Mouse (Mus musculus): ENCODE results near the gene Amotl1.

Amotl1 gene

GRCm38 (mm10) chr9:14641310-14642067 is 3.4 kb downstream of the Amotl1 start:
- peak; percentile 83 for DNase-seq (ENCODE audit: low read depth, low spot score)

- DNase-seq (ENCODE audit: low read depth, low spot score), result no peak
These were observed 8.6 kb downstream of the Amotl1 start for GRCm38 (mm10) chr9:14636244-14636643.

DNA sequence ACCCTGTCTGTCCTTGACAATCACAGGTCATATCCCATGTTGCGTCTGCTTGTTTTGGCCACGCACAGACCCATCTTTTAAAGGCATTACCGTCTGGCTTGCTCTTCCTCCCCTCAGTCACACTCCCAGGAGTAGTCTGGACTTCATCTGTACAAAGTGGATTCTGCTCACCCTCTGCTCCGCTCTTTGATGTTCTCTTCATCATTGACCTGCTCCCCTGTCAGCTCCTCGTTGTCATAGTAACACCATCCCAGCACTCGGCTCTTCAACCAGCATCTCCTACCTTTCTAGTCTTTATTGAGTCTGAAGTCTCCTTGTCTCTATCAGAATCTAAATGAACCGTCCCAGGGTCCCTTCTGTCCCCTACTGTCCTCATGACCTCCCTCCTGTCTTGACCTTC is 9.3 kb downstream of the Amotl1 start:
- DNase-seq (ENCODE audit: low read depth, low spot score), result no peak

- peak; percentile 63 for DNase-seq (ENCODE audit: low read depth, low spot score)
These were observed 10.7 kb downstream of the Amotl1 start for GRCm38 (mm10) chr9:14634155-14634554.

DNA sequence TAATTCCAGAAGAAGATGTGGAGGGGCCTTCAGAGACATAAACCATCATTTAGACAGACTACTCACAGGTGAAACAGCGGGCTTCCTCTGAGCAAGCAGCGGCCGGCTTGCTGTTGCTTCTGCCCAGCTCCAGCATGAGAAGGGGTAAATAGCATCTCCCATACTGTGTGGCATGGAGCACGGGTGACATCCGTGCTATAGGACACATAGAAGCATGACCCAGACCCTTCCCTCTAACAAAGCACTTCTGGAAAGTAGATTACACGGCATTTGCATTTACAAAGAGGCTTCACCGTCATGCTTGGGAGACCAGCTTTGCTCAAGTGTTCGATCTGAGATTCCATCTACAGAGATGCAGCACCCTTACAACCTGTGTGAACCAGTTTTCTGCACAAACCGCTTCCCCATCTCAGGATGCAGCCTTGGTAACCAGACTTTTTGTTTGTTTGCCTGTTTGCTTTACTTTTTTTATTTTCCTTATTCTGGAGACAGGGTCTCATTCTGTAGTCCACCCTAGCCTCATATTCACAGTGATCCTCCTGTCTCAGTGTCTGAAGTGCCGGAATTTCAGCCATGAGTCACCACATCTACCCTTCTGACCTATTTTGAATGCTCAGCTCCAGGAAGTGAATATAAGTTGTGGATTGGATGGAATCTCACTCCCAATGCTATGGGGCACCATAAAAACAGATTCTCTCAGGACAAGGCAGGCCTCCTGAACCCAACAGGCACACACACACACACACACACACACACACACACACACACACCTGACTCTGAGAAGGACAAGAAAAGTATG is 12.3 kb downstream of the Amotl1 start:
- DNase-seq (ENCODE audit: low read depth, low spot score), result peak; percentile 24

GRCm38 (mm10) chr9:14631729-14632128 is 13.1 kb downstream of the Amotl1 start:
- peak; percentile 17 for DNase-seq (ENCODE audit: low read depth, low spot score)

- DNase-seq (ENCODE audit: low read depth, low spot score), result no peak
These were observed 17.3 kb downstream of the Amotl1 start for GRCm38 (mm10) chr9:14627525-14627924.

- DNase-seq (ENCODE audit: low read depth, low spot score), result no peak
These were observed 18.9 kb downstream of the Amotl1 start for GRCm38 (mm10) chr9:14625961-14626360.

DNA sequence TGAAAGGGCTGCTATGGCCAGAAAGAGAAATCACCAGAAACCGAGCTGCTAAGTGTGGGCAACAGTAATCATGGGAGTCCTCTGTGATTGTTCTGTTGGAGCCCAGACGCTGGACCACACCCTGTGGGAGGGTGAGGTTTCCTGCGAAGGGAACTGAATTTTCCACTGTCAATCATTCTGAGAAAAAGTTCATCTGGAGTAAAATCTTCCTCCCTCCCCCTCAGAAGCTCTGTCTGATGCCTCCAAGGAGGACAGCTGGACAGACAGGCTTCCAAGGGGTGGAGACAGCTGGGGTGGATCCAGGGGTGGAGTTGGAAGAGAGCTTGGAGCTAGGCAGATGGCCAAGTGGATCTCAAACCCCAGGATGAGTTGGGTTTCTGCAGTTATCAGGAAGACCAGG is 19.8 kb downstream of the Amotl1 start:
- DNase-seq (ENCODE audit: low read depth, low spot score), result no peak

GRCm38 (mm10) chr9:14623928-14624327 is 20.9 kb downstream of the Amotl1 start:
- DNase-seq (ENCODE audit: low read depth, low spot score), result no peak

DNA sequence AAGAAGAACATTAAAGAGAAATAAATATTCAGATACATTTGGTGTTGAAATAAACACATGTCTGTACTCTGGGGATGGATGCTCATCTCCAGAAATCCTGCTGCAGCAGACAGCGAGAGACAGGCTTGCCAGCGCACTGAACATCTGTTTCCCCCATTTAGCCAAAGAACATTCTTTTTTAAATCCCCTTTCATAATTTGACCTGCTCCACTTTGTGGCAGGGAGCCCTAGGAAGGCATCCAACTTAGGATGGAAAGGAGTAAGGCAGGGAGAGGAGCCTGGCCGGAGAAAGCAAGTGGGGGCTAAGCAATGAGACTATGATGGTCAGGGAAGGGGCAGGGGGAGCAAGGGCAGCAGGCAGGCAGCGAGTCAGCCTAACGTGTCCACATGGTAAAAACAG is 21.6 kb downstream of the Amotl1 start:
- DNase-seq (ENCODE audit: low read depth, low spot score), result no peak

GRCm38 (mm10) chr9:14622848-14623247 is 22.0 kb downstream of the Amotl1 start:
- DNase-seq (ENCODE audit: low read depth, low spot score), result no peak

DNA sequence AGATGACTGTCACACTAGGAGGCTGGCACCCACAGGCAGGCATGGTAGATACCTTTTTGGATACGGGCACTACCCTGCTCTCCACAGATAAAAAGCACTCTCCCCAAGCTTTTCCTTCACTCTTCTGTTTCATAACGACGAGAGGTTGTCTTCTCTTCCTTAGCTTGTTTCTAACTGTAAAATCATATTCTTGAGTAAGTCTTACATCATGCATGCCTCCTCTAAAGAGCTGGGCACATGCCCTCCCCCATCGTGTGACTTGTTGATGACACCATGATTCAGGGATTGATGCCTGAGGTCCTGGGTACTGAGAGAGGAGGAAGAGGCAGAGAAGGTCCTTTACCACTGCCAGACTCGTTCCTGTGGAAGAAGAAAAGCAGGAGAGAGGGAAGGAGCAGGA is 24.7 kb downstream of the Amotl1 start:
- no peak for DNase-seq (ENCODE audit: low read depth, low spot score)

GRCm38 (mm10) chr9:14614931-14615880 is 29.6 kb downstream of the Amotl1 start:
- DNase-seq (ENCODE audit: low read depth, low spot score), result peak; percentile 66

DNA sequence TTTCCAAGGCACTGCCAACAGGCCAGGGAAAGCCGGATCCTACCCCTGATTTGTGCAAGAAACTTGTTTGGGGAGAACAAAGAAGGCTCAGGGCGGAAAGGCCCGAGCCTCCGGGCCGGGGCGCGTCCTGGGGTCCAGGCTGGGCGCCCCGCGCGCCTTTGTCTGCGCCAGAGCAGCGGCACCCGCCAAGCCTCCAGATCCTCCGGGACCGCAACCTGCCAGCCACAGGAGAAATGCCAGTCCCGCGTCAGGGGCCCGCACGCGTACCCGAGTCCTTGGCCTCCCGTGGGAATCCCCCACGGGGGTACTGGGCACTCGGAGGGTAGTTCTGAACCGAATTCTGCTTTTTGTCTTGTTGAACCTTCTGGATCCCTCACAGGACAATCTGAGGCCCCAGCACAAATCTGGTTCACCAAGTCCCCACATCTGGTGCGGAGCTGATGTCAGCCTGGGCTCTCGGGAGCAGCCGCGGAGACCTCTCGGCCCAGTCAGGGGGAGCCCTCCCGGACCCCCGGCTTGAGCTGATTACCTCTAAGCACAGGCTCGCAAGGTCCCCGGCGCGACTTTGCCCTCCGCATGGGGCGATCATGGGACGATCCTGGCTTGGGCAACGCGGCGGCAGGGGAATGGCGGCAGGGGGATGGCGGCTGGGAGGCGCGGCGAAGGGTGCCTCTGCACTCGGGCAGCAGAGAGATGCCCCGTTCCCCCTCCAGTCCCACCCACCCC is 30.5 kb downstream of the Amotl1 start:
- peak; percentile 67 for DNase-seq (ENCODE audit: low read depth, low spot score)

DNA sequence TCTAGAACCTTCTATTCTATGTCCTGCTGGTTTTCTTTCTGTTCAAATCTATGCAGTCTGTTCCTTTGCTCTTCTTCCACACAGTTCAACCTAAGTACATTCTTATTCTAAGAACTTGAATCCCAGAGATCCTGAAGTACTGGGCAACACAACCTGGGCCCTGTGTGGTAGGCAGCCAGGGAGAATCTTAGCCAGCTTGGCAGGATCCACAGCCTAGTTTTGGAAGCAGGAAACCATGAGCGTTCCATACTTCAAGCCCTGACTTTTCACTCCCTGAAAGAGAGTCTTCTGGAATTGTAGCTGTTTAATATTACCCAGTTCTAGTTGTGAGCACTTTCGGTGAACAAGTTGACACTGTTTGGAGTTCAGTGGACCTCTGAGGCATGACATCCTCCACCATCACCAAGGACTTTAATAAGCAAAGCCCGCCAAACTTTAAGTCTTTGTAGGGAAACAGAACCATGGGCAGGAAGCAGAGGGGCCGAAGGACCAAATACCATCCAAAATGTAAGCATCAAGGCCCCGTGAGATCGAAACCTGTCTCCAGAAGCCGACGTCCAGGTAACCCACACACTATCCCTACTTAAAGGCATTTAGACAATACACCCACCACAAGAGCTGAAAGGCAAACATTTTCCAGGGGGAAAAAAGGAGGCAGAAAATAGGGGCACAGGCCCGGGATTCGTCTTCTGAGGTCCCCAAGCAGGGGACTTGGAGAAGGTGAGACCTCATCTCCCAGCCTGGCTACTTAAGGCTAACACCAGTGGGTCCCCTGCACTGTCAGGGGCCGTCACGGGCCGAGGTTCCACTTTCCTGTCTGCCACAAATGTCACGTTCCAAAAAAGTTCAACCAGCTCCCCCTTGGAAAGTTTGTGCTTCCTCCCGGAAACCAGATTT is 31.3 kb downstream of the Amotl1 start:
- DNase-seq (ENCODE audit: low read depth, low spot score), result no peak

DNA sequence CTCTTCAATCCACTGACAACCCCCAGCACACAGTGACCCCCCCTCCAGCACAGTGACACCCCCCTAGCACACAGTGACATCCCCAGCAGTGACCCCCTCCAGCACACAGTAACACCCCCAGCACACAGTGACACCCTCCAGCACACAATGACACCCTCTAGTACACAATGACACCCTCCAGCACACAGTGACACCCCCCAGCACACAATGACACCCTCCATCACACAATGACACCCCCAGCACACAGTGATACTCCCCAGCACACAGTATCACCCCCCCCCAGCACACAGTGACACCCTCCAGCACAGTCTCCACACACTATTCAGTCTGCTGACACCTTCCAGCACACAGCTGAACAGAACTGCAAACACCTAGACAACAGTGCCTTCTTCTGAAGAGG is 32.3 kb downstream of the Amotl1 start:
- no peak for DNase-seq (ENCODE audit: low read depth, low spot score)

DNA sequence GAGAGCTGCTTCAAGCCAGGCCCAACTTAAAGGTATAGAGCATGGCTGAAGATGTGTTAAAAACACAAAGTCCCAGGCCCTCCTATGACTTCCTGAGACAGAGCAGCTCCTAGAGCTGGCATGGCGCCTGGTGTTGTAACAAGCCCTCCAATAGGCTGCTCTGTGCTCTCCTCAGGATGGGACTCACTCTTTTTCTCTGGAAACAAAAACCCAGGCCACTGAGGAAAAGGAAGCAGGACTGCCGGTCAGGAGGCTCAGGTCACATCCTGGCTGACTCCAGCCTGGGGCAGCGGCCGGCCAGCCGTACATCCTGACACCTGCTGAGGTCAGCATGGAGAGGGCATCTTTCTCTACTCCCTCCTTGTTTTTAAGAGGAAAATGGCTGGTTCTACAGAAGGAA is 36.3 kb downstream of the Amotl1 start:
- DNase-seq (ENCODE audit: low read depth, low spot score), result no peak

DNA sequence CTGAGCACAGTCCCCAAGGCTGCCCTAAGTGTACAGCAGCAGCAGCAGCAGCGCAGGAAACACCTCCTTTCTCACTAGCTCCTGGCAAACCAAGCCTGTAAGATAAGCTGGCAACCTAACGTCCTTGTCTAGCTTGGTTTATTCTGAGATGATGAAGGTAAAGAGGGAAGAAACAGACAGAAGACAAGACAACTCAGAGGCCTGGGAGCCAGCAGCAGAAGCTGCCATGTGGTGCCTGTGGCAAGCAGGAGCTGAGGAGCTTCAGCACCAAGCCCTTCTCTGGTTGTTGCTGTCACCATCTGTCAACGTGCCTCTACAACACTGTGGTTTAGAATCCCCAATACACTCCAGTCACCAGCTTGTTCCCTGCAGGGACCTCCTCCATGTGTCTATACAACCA is 37.4 kb downstream of the Amotl1 start:
- DNase-seq (ENCODE audit: low read depth, low spot score), result no peak

DNA sequence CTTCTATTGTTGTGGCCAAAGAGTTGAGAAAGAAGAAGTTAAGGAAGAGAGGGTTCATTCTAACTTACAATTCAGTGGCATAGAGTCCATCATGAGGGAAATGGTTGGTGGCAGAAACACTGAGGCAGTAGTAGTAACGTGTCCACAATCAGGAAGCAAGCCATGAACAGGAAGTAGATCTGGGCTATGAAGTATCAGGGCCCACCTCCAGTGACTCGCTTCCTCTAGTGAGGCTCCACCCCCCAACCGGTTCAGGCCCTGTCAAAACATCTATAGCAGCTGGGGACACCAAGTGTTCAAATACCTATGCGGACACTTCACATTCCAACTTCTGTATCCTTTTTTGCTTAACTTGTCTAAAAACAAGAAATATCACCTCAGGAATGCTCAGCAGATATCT is 38.9 kb downstream of the Amotl1 start:
- DNase-seq (ENCODE audit: low read depth, low spot score), result peak; percentile 11

All from R1 (cell line).